Mouse (Mus musculus) intestine, embryonic 16.5 days (tissue): ENCODE results near the gene Gm28036. TPM values are rescaled to one million over a fixed set of nuclear protein-coding genes. Genes with fewer than 3 reads are reported as not detected.

Source experiments
- ATAC-seq: fragments of 200-750 bp; cut with Nextera tagmentation; 2 replicates; pipeline ENCODE4 v1.8.0; 2017; ENCODE audit warnings: moderate TSS enrichment, moderate library complexity
- H3K27ac ChIP-seq: fragments of 300-500 bp; sonication (generic); 2 replicates; pipeline ENCODE4 v1.5.1; 2014; ENCODE audit warnings: mild to moderate bottlenecking, low read length
- H3K27me3 ChIP-seq: fragments of 300-500 bp; sonication (generic); replicated peaks from 2 replicates; pipeline ENCODE4 v1.6.1; 2014; ENCODE audit warnings: low read length, control low read depth, mixed read lengths; ENCODE audit not compliant: control insufficient read depth, insufficient read depth
- H3K36me3 ChIP-seq: fragments of 300-500 bp; sonication (generic); 2 replicates; pipeline ENCODE4 v1.6.1; 2014; ENCODE audit warnings: low read length, control low read depth; ENCODE audit not compliant: control insufficient read depth, insufficient read depth
- H3K4me1 ChIP-seq: fragments of 300-500 bp; sonication (generic); 2 replicates; pipeline ENCODE4 v1.6.1; 2014; ENCODE audit warnings: low read length, control low read depth, mixed read lengths; ENCODE audit not compliant: control insufficient read depth, insufficient read depth
- H3K4me2 ChIP-seq: fragments of 300-500 bp; sonication (generic); 2 replicates; pipeline ENCODE4 v1.6.1; 2014; ENCODE audit warnings: low read depth, low read length, control low read depth
- H3K4me3 ChIP-seq: fragments of 300-500 bp; sonication (generic); 2 replicates; pipeline ENCODE4 v1.5.1; 2014; ENCODE audit warnings: mild to moderate bottlenecking, low read length
- H3K9ac ChIP-seq: fragments of 300-500 bp; sonication (generic); 2 replicates; pipeline ENCODE4 v1.6.1; 2014; ENCODE audit warnings: low read depth, low read length
- H3K9me3 ChIP-seq: fragments of 300-500 bp; sonication (generic); 2 replicates; pipeline ENCODE4 v1.6.1; 2016; ENCODE audit warnings: low read length, control low read depth; ENCODE audit not compliant: control insufficient read depth
- WGBS: fragments of 180-500 bp; shearing (Covaris S2); extraction: QIAGEN DNeasy Blood & Tissue Kit; methylation state at CpG from one replicate; pipeline ENCODE4 v1.1.7; 2014; 5-methylcytosine and 5-hydroxymethylcytosine counted together
- polyA plus RNA-seq: library from polyadenylated mRNA; unstranded; fragments of >200 nt; fragmentation: Nextera tagmentation; extraction: Ambion mirVana; gene quantifications from 2 replicates; pipeline ENCODE4 v1.2.1, GENCODE M21; 2015

Gm28036 gene
- polyA plus RNA-seq, 1 experiment from 2014 or later: 14.1 TPM

- Histone ChIP-seq H3K27ac (no peak overlapping the region), H3K4me3 (no peak overlapping the region), H3K9me3 (no peaks in the 10 kb centered on the region), H3K9ac (no peak overlapping the region), H3K4me2 (no peak overlapping the region), H3K27me3 (no peaks in the 10 kb centered on the region), H3K36me3 (peaks cover 9% of the 10 kb centered on the region), H3K4me1 (no peaks in the 10 kb centered on the region)
- WGBS: 72% methylated on average over 5 of the region's 5 CpGs
- no peak for ATAC-seq
These were observed 35.0 kb downstream of the Gm28036 start for GRCm38 (mm10) chr2:156091926-156092325.

DNA sequence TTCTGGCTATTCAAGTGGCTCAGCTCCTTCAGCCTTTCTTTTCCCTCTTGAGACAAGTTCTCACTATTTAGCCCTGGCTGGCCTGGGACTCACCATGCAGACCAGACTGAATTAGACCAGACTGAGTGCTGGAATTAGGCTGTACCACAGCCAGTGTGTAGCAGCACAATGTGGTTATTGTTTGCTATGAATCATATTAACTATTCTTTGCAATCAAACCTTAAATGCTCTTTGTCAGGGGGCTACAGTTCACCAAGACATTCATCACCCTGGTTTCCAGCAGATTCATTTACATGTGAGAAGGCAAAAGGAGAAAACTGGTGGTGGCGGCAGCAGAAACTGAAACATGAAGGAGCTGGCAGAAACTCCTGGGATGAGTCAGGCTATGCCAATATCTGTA lies 37.1 kb downstream of the Gm28036 start:
- 86% methylated on average over 1 of the region's 1 CpGs for whole genome bisulfite sequencing
- no peak overlapping the region for H3K9ac ChIP-seq
- no peaks in the 10 kb centered on the region for H3K36me3 ChIP-seq
- no peak overlapping the region for H3K4me2 ChIP-seq
- H3K4me1 ChIP-seq: no peaks in the 10 kb centered on the region
- no peak overlapping the region for H3K4me3 ChIP-seq
- H3K27me3 ChIP-seq: no peaks in the 10 kb centered on the region
- ATAC-seq: no peak
- H3K27ac ChIP-seq: no peak overlapping the region
- no peaks in the 10 kb centered on the region for H3K9me3 ChIP-seq

GRCm38 (mm10) chr2:156087391-156088110 lies 39.3 kb downstream of the Gm28036 start:
- Histone ChIP-seq H3K9ac (no peak overlapping the region), H3K36me3 (no peaks in the 10 kb centered on the region), H3K4me1 (no peaks in the 10 kb centered on the region), H3K27ac (no peak overlapping the region), H3K27me3 (no peaks in the 10 kb centered on the region), H3K4me3 (no peak overlapping the region), H3K4me2 (no peak overlapping the region), H3K9me3 (no peaks in the 10 kb centered on the region)
- no peak for ATAC-seq
- WGBS: 86% methylated on average over 7 of the region's 7 CpGs

DNA sequence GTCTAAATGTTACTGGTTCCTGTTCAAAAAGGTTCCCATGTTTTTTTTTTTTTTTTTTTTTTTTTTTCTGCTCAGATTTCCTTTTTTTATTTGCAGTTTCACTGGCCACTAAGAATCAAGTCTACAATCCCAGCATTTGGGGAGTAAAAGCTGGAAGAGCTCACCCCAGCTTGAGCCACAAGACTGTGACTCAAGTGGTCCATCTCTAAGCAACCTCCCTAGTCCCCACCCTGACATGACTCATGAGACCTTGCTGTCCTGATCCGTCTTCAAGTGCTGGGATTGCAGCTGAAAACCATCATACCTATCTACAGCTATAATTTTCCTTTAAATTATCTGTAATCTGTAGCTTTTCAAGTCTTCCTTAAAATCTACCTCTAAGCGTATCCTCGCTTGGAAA lies 42.4 kb downstream of the Gm28036 start:
- no peaks in the 10 kb centered on the region for H3K27me3 ChIP-seq
- no peaks in the 10 kb centered on the region for H3K9me3 ChIP-seq
- no peak overlapping the region for H3K4me2 ChIP-seq
- H3K4me3 ChIP-seq: no peak overlapping the region
- WGBS: 85% methylated on average over 3 of the region's 3 CpGs
- H3K27ac ChIP-seq: no peak overlapping the region
- H3K9ac ChIP-seq: no peak overlapping the region
- H3K4me1 ChIP-seq: 0 out of 2 replicates have a peak, but pooled peaks cover 3% of the 10 kb centered on the region
- ATAC-seq: no peak
- H3K36me3 ChIP-seq: no peaks in the 10 kb centered on the region

- H3K4me3 ChIP-seq: no peak overlapping the region
- no peak overlapping the region for H3K27ac ChIP-seq
- H3K27me3 ChIP-seq: no peaks in the 10 kb centered on the region
- H3K9ac ChIP-seq: no peak overlapping the region
- no peak for ATAC-seq
- WGBS: 66% methylated on average over 7 of the region's 7 CpGs
- H3K4me1 ChIP-seq: 0 out of 2 replicates have a peak, but pooled peaks cover 3% of the 10 kb centered on the region
- H3K9me3 ChIP-seq: no peaks in the 10 kb centered on the region
- peaks cover 21% of the 10 kb centered on the region for H3K36me3 ChIP-seq
- no peak overlapping the region for H3K4me2 ChIP-seq
These were observed 46.5 kb downstream of the Gm28036 start for GRCm38 (mm10) chr2:156080391-156080790.

DNA sequence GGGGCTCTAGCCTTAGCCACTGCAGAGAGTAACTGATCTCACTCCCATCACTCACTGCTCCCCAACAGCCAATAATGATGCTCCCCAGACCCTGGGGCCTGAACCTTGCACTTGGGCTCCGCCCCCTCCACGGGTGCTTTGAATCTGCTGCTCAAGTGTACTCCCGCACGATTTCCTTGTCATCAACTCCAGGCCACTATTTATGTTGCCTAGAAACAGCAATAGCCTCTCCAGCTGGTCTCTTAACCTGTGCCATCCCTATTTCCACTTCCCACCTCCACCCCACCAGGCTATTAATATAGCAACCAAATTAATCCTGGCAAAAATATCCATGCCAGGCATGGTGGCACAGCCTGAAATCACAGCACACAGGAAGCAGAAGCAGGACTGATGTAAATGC lies 47.2 kb downstream of the Gm28036 start:
- WGBS: 43% methylated on average over 4 of the region's 4 CpGs
- ATAC-seq: no peak
- Histone ChIP-seq H3K4me3 (no peak overlapping the region), H3K27me3 (no peaks in the 10 kb centered on the region), H3K27ac (no peak overlapping the region), H3K9ac (no peak overlapping the region), H3K4me2 (no peak overlapping the region), H3K4me1 (0 out of 2 replicates have a peak, but pooled peaks cover 3% of the 10 kb centered on the region), H3K9me3 (no peaks in the 10 kb centered on the region), H3K36me3 (peaks cover 21% of the 10 kb centered on the region)

- Histone ChIP-seq H3K4me2 (no peak overlapping the region), H3K4me3 (no peak overlapping the region), H3K27me3 (no peaks in the 10 kb centered on the region), H3K27ac (no peak overlapping the region), H3K36me3 (peaks cover 25% of the 10 kb centered on the region), H3K4me1 (0 out of 2 replicates have a peak, but pooled peaks cover 3% of the 10 kb centered on the region), H3K9ac (no peak overlapping the region), H3K9me3 (no peaks in the 10 kb centered on the region)
- ATAC-seq: no peak
- WGBS: 84% methylated on average over 8 of the region's 8 CpGs
These were observed 47.7 kb downstream of the Gm28036 start for GRCm38 (mm10) chr2:156079183-156079560.

DNA sequence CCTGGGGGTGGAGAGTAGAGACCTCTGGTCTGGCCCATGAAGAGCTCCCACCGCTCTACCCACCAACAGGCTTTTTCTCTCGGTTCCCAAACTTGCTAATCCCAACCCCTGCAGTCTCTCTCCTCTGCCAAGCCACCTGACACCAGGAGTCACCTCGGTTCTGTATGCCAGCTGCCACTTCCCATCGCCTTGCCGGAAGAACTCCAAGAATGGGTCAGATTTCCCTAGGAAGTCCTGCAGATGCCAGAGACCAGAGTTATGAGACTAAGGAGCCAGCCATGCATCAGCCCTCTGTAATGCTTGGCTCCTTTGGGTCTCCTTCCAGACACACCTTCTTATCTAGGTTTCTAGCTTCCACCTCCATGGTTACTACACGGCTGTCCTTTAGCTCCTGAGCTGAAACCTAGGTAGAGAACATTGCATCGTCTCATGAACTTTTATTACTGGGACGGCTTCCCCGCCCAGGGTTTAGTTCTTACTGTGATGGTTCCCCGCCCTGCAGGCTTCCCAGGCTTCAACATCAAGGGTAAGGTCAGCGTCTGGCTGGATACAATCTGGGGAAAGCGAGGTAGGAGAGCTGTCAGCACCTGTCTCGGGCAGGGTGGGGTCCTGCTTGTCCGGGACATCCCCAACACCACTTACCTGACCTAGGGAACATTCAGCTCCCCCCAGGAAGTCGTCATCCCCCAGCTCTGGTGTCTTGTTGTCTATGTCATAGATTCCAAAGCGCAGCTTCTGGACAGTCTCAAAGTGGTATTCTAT lies 48.3 kb downstream of the Gm28036 start:
- 83% methylated on average over 16 of the region's 16 CpGs for WGBS
- no peak overlapping the region for H3K4me3 ChIP-seq
- H3K36me3 ChIP-seq: peaks cover 31% of the 10 kb centered on the region
- no peaks in the 10 kb centered on the region for H3K27me3 ChIP-seq
- H3K4me1 ChIP-seq: 0 out of 2 replicates have a peak, but pooled peaks cover 3% of the 10 kb centered on the region
- no peak for ATAC-seq
- H3K27ac ChIP-seq: no peak overlapping the region
- H3K9ac ChIP-seq: no peak overlapping the region
- H3K4me2 ChIP-seq: no peak overlapping the region
- H3K9me3 ChIP-seq: no peaks in the 10 kb centered on the region

DNA sequence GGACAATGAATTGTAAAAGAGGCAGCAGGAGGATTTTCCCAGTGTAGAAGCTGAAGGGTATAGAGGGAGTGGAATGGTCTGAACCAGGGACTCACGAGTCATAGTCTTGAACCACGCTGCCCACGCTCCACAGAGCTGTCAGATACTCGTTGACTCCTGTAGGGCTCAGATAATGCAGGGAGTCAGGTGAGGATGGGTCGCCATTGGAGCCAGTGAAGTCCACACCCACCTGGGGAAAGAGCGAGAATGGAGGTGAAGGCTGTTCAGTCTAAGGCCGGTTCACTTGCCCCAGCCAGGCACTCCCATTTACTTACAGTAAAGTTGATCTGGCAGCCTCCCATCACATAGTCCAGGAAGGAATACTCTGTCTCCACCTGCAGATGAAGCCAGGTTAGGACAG lies 49.4 kb downstream of the Gm28036 start:
- no peaks in the 10 kb centered on the region for H3K9me3 ChIP-seq
- H3K4me1 ChIP-seq: 0 out of 2 replicates have a peak, but pooled peaks cover 3% of the 10 kb centered on the region
- peaks cover 39% of the 10 kb centered on the region for H3K36me3 ChIP-seq
- no peak overlapping the region for H3K9ac ChIP-seq
- 85% methylated on average over 7 of the region's 7 CpGs for WGBS
- H3K27ac ChIP-seq: no peak overlapping the region
- H3K27me3 ChIP-seq: no peaks in the 10 kb centered on the region
- no peak for ATAC-seq
- no peak overlapping the region for H3K4me3 ChIP-seq
- H3K4me2 ChIP-seq: no peak overlapping the region
